Mouse (Mus musculus): ENCODE results near the gene Fam83e.
A peak's percentile ranks its signal among the peaks of the same experiment; 100 is the strongest.

Fam83e gene

GRCm38 (mm10) chr7:45720413-45721233 is at the start of gene Fam83e:
TSS of gene Fam83e (plus strand) at chr7:45721212.
- DNase-seq, result no peak

- no peak for DNase-seq
Observed at GRCm38 (mm10) chr7:45677627-45678295, 43.3 kb upstream of the Fam83e start.

- no peak for DNase-seq
Observed at GRCm38 (mm10) chr7:45678513-45678912, 42.5 kb upstream of the Fam83e start.

GRCm38 (mm10) chr7:45679966-45680621 is 40.9 kb upstream of the Fam83e start:
- DNase-seq, result peak in 1 of 2 experiments; percentile 25

- peak; percentile 69 to 70 for DNase-seq
Observed at GRCm38 (mm10) chr7:45681046-45681736, 39.8 kb upstream of the Fam83e start.

- DNase-seq, result peak; percentile 92 to 94
Observed at GRCm38 (mm10) chr7:45682144-45683126, 38.6 kb upstream of the Fam83e start.

- DNase-seq, result no peak
Observed at GRCm38 (mm10) chr7:45683396-45684050, 37.5 kb upstream of the Fam83e start, which contains the start of gene Ntn5. TSS of gene Ntn5 (plus strand) at chr7:45684022.

GRCm38 (mm10) chr7:45685811-45686210 is 35.2 kb upstream of the Fam83e start:
- DNase-seq, result no peak

GRCm38 (mm10) chr7:45686841-45687240 is 34.2 kb upstream of the Fam83e start:
- no peak for DNase-seq

- DNase-seq, result no peak
Observed at GRCm38 (mm10) chr7:45689099-45689498, 31.9 kb upstream of the Fam83e start.

GRCm38 (mm10) chr7:45689800-45690199 is 31.2 kb upstream of the Fam83e start:
- DNase-seq, result no peak

GRCm38 (mm10) chr7:45692364-45692763 is 28.6 kb upstream of the Fam83e start:
- no peak for DNase-seq

- no peak for DNase-seq
Observed at GRCm38 (mm10) chr7:45693921-45694591, 27.0 kb upstream of the Fam83e start, which contains the start of gene Sec1. TSS of gene Sec1 (minus strand) at chr7:45694402.

- no peak for DNase-seq
Observed at GRCm38 (mm10) chr7:45695098-45695497, 25.9 kb upstream of the Fam83e start.

GRCm38 (mm10) chr7:45697894-45698293 is 23.1 kb upstream of the Fam83e start:
- no peak for DNase-seq

GRCm38 (mm10) chr7:45699523-45700141 is 21.4 kb upstream of the Fam83e start, which contains the start of gene Car11:
TSS of gene Car11 (plus strand) at chr7:45699843.
- peak; percentile 55 to 61 for DNase-seq

- DNase-seq, result peak; percentile 76 to 81
Observed at GRCm38 (mm10) chr7:45700301-45701015, 20.6 kb upstream of the Fam83e start.

GRCm38 (mm10) chr7:45701072-45701471 is 19.9 kb upstream of the Fam83e start:
- DNase-seq, result no peak

- DNase-seq, result peak in 1 of 2 experiments; percentile 22
Observed at GRCm38 (mm10) chr7:45701607-45702006, 19.4 kb upstream of the Fam83e start.
